ENCODE assay signal across 25 mouse cellular contexts in genomic region chr2:174396643-174397042, GRCm38 (mm10). TPM values are rescaled to one million over a fixed set of nuclear protein-coding genes. Genes with fewer than 3 reads are reported as not detected.
DNase-seq lines count a peak whose midpoint lies in the region; ATAC-seq and TF ChIP-seq lines count a peak whose summit lies in the region.
"Had no signal": no experiment of that assay in that cellular context is flagged by ENCODE, and none has a peak within 500 bp of the region (broad histone marks: within the 10 kb centered on the region; RNA-seq: fewer than 3 reads in every experiment).

No protein-coding gene starts in this region.

- H3K4me2 ChIP-seq in limb, embryonic 13.5 days (replicated peaks), result no peak overlapping the region
- no peak overlapping the region for H3K4me2 ChIP-seq in limb, embryonic 14.5 days (replicated peaks; ENCODE audit: low read depth, low read length, severe bottlenecking)
- H3K4me2 ChIP-seq: embryonic facial prominence, embryonic 12.5 days; forebrain, embryonic 12.5 days; forebrain, embryonic 15.5 days; heart, embryonic 13.5 days; hindbrain, embryonic 12.5 days; hindbrain, embryonic 15.5 days had no signal

- peaks cover 5% of the 10 kb centered on the region; the same call in 1 of the 2 replicates for H3K9me3 ChIP-seq in limb, embryonic 13.5 days
- H3K9me3 ChIP-seq in limb, embryonic 10.5 days (replicated peaks), result no peaks in the 10 kb centered on the region
- H3K9me3 ChIP-seq in limb, embryonic 14.5 days (ENCODE audit: control insufficient read depth, low read length), result no peaks in the 10 kb centered on the region
- H3K9me3 ChIP-seq: forebrain, embryonic 12.5 days; forebrain, embryonic 15.5 days; G1E; heart, embryonic 10.5 days; heart, embryonic 13.5 days; hindbrain, embryonic 12.5 days; hindbrain, embryonic 15.5 days had no signal

- TF ChIP-seq CTCF in kidney, adult 2 months (conservative IDR thresholded peaks at IDR 0.05; ENCODE audit: insufficient read depth, insufficient read length, low read depth, low read length), result no peak

- DNase-seq in limb, embryonic 10.5 days (ENCODE audit: low spot score), result no peak
- peak; percentile 14 for DNase-seq in Muller cell, postnatal 12 days (ENCODE audit: inconsistent ontology term)
- peak; percentile 9 for DNase-seq in limb, embryonic 14.5 days (ENCODE audit: low spot score)
- no peak for DNase-seq in urinary bladder, postnatal 14 days (ENCODE audit: low spot score)
- no peak for DNase-seq in kidney, adult 2 months
- DNase-seq: adrenal gland, adult 8-10 months; adrenal gland, postnatal 25 days; cerebellum, adult 11-12 months; cerebellum, adult 9-10 months; cerebellum, postnatal 14 days; gastrocnemius, postnatal 25 days; heart, adult 2 months; heart, postnatal 14 days had no signal

- WGBS in limb, embryonic 13.5 days, result 75% methylated on average over 10 of the region's 10 CpGs
- WGBS in limb, embryonic 10.5 days, result 90% methylated on average over 10 of the region's 10 CpGs
- WGBS in limb, embryonic 14.5 days, result 69% methylated on average over 10 of the region's 10 CpGs
- WGBS in kidney, adult 2 months, result 89% methylated on average over 10 of the region's 10 CpGs

- no peaks in the 10 kb centered on the region for H3K27me3 ChIP-seq in limb, embryonic 13.5 days
- no peaks in the 10 kb centered on the region for H3K27me3 ChIP-seq in limb, embryonic 10.5 days (ENCODE audit: low read depth, poor library complexity, severe bottlenecking)
- no peaks in the 10 kb centered on the region for H3K27me3 ChIP-seq in limb, embryonic 14.5 days (ENCODE audit: control insufficient read depth, insufficient read depth, low read length)
- no peaks in the 10 kb centered on the region for H3K27me3 ChIP-seq in kidney, adult 2 months (replicated peaks; ENCODE audit: control insufficient read depth, insufficient read depth, low read length)
- H3K27me3 ChIP-seq: CH12.LX; embryonic facial prominence, embryonic 12.5 days; forebrain, embryonic 12.5 days; forebrain, embryonic 15.5 days; heart, embryonic 13.5 days; hindbrain, embryonic 12.5 days; hindbrain, embryonic 15.5 days had no signal

- H3K4me3 ChIP-seq in limb, embryonic 13.5 days, result no peak overlapping the region
- H3K4me3 ChIP-seq in limb, embryonic 10.5 days, result no peak overlapping the region
- H3K4me3 ChIP-seq in limb, embryonic 14.5 days (replicated peaks; ENCODE audit: low read length), result no peak overlapping the region
- H3K4me3 ChIP-seq in kidney, adult 2 months (ENCODE audit: insufficient read depth, low read depth, low read length), result no peak overlapping the region
- H3K4me3 ChIP-seq: embryonic facial prominence, embryonic 12.5 days; erythroblast, embryonic 14.5 days; forebrain, embryonic 12.5 days; forebrain, embryonic 15.5 days; heart, adult 2 months; heart, embryonic 10.5 days; heart, embryonic 13.5 days; hindbrain, embryonic 12.5 days; hindbrain, embryonic 15.5 days had no signal

- ATAC-seq in limb, embryonic 13.5 days (ENCODE audit: low FRiP score, low read depth), result peak; percentile 41; the same call in 1 of the 2 replicates
- ATAC-seq in limb, embryonic 14.5 days (ENCODE audit: low FRiP score, low read depth), result peak; percentile 79
- ATAC-seq: activated CD4-positive, CD25-positive, alpha-beta regulatory T cell, adult 4 months; forebrain, embryonic 15.5 days had no signal

- no peak overlapping the region for H3K27ac ChIP-seq in limb, embryonic 13.5 days
- no peak overlapping the region for H3K27ac ChIP-seq in limb, embryonic 10.5 days
- no peak overlapping the region for H3K27ac ChIP-seq in limb, embryonic 14.5 days (replicated peaks; ENCODE audit: low read depth, low read length)
- no peak overlapping the region for H3K27ac ChIP-seq in kidney, adult 2 months (ENCODE audit: insufficient read depth, low read depth, low read length)
- H3K27ac ChIP-seq: embryonic facial prominence, embryonic 12.5 days; forebrain, embryonic 12.5 days; forebrain, embryonic 15.5 days; heart, adult 2 months; heart, embryonic 10.5 days; heart, embryonic 13.5 days; hindbrain, embryonic 12.5 days; hindbrain, embryonic 15.5 days had no signal

- H3K9ac ChIP-seq in limb, embryonic 13.5 days, result no peak overlapping the region
- no peak overlapping the region for H3K9ac ChIP-seq in limb, embryonic 14.5 days (ENCODE audit: low read depth, low read length, severe bottlenecking)
- H3K9ac ChIP-seq: embryonic facial prominence, embryonic 12.5 days; forebrain, embryonic 12.5 days; forebrain, embryonic 15.5 days; heart, embryonic 13.5 days; hindbrain, embryonic 12.5 days; hindbrain, embryonic 15.5 days had no signal

- no peaks in the 10 kb centered on the region for H3K36me3 ChIP-seq in limb, embryonic 13.5 days
- no peaks in the 10 kb centered on the region for H3K36me3 ChIP-seq in limb, embryonic 10.5 days
- H3K36me3 ChIP-seq in limb, embryonic 14.5 days (ENCODE audit: control insufficient read depth, insufficient read depth, low read length), result no peaks in the 10 kb centered on the region
- no peaks in the 10 kb centered on the region for H3K36me3 ChIP-seq in kidney, adult 2 months (ENCODE audit: control insufficient read depth, insufficient read depth, low read length)
- H3K36me3 ChIP-seq: embryonic facial prominence, embryonic 12.5 days; forebrain, embryonic 12.5 days; forebrain, embryonic 15.5 days; G1E; heart, embryonic 10.5 days; heart, embryonic 13.5 days; hindbrain, embryonic 12.5 days; hindbrain, embryonic 15.5 days had no signal

- TF ChIP-seq POLR2A in limb, embryonic 14.5 days (IDR thresholded peaks at IDR 0.05; ENCODE audit: borderline replicate concordance, extremely low read depth, insufficient read depth, insufficient read length), result no peak
- no peak for TF ChIP-seq POLR2A in kidney, adult 2 months (IDR thresholded peaks at IDR 0.05; ENCODE audit: low read depth, low read length)

- H3K4me1 ChIP-seq in limb, embryonic 13.5 days, result no peaks in the 10 kb centered on the region
- no peaks in the 10 kb centered on the region for H3K4me1 ChIP-seq in limb, embryonic 10.5 days
- no peaks in the 10 kb centered on the region for H3K4me1 ChIP-seq in limb, embryonic 14.5 days (ENCODE audit: control insufficient read depth, insufficient read depth, low read length)
- H3K4me1 ChIP-seq in kidney, adult 2 months (ENCODE audit: control insufficient read depth, insufficient read depth, low read length), result no peaks in the 10 kb centered on the region
- H3K4me1 ChIP-seq: embryonic facial prominence, embryonic 12.5 days; forebrain, embryonic 12.5 days; forebrain, embryonic 15.5 days; heart, embryonic 10.5 days; heart, embryonic 13.5 days; hindbrain, embryonic 12.5 days; hindbrain, embryonic 15.5 days had no signal

RNA-seq across cellular contexts. Expression of gene Nelfcd, which starts 19.0 kb away (rescaled TPM):
- polyA plus RNA-seq in limb, embryonic 13.5 days (2015; fragmentation: Nextera tagmentation; extraction: Ambion mirVana), result 144 and 148 TPM in 2 replicates
- 193 and 217 TPM in 2 replicates for polyA plus RNA-seq in limb, embryonic 10.5 days (2016; fragmentation: Nextera tagmentation; extraction: Ambion mirVana)
- polyA plus RNA-seq in limb, embryonic 14.5 days (2012; rRNA removed), result 118 and 132 TPM in 2 replicates
- polyA plus RNA-seq in limb, embryonic 14.5 days (2014; fragmentation: Nextera tagmentation; extraction: Ambion mirVana), result 109 and 119 TPM in 2 replicates
- 45.4 and 48.1 TPM in 2 replicates for polyA plus RNA-seq in kidney, adult 2 months (2012; rRNA removed)

RNA-seq across cellular contexts. Expression of gene Ctsz, which starts 42.2 kb away (rescaled TPM):
- 166 and 177 TPM in 2 replicates for polyA plus RNA-seq in limb, embryonic 13.5 days (2015; fragmentation: Nextera tagmentation; extraction: Ambion mirVana)
- polyA plus RNA-seq in limb, embryonic 10.5 days (2016; fragmentation: Nextera tagmentation; extraction: Ambion mirVana), result 105 and 107 TPM in 2 replicates
- 201 and 206 TPM in 2 replicates for polyA plus RNA-seq in limb, embryonic 14.5 days (2012; rRNA removed)
- 218 and 221 TPM in 2 replicates for polyA plus RNA-seq in limb, embryonic 14.5 days (2014; fragmentation: Nextera tagmentation; extraction: Ambion mirVana)
- 265 and 268 TPM in 2 replicates for polyA plus RNA-seq in kidney, adult 2 months (2012; rRNA removed)

RNA-seq across cellular contexts. Expression of gene Gm20721, which starts 50.1 kb away (rescaled TPM):
- 21.5 and 25.3 TPM in 2 replicates for polyA plus RNA-seq in limb, embryonic 13.5 days (2015; fragmentation: Nextera tagmentation; extraction: Ambion mirVana)
- 14.9 and 15.2 TPM in 2 replicates for polyA plus RNA-seq in limb, embryonic 10.5 days (2016; fragmentation: Nextera tagmentation; extraction: Ambion mirVana)
- 0.65 and 0.73 TPM in 2 replicates for polyA plus RNA-seq in limb, embryonic 14.5 days (2012; rRNA removed)
- polyA plus RNA-seq in limb, embryonic 14.5 days (2014; fragmentation: Nextera tagmentation; extraction: Ambion mirVana), result 11.7 and 13.4 TPM in 2 replicates
- not detected in 2 replicates for polyA plus RNA-seq in kidney, adult 2 months (2012; rRNA removed)
- polyA plus RNA-seq: heart, adult 2 months had no signal

RNA-seq across cellular contexts. Expression of gene Tubb1, which starts 53.9 kb away (rescaled TPM):
- polyA plus RNA-seq in limb, embryonic 13.5 days (2015; fragmentation: Nextera tagmentation; extraction: Ambion mirVana), result 2.2 and 3.1 TPM in 2 replicates
- 4.8 and 5.0 TPM in 2 replicates for polyA plus RNA-seq in limb, embryonic 10.5 days (2016; fragmentation: Nextera tagmentation; extraction: Ambion mirVana)
- polyA plus RNA-seq in limb, embryonic 14.5 days (2012; rRNA removed), result 1.3 and 2.7 TPM in 2 replicates
- polyA plus RNA-seq in limb, embryonic 14.5 days (2014; fragmentation: Nextera tagmentation; extraction: Ambion mirVana), result 1.5 and 1.8 TPM in 2 replicates
- polyA plus RNA-seq in kidney, adult 2 months (2012; rRNA removed), result 0.34 and 0.61 TPM in 2 replicates
- polyA plus RNA-seq: G1E had no signal

Comparison
In these comparisons a context has a peak if more than half of its experiments do, and no peak if none do; other contexts are left out.
1. DNase-seq: peak in Muller cell, postnatal 12 days (single experiment) and limb, embryonic 14.5 days (single experiment); none in limb, embryonic 10.5 days (single experiment), urinary bladder, postnatal 14 days (single experiment) and kidney, adult 2 months (single experiment).